Mouse (Mus musculus) ovary, adult 2 months (tissue): Measurements from ENCODE around the gene Gabra4. TPM values are rescaled to one million over a fixed set of nuclear protein-coding genes. Genes with fewer than 3 reads are reported as not detected.

ENCODE experiments used
- polyA plus RNA-seq: library from polyadenylated mRNA; depleted of rRNA; stranded (reverse); fragments of >200 nt; gene quantifications from 2 replicates; pipeline ENCODE4 v1.2.3, GENCODE M21; 2012; rRNA removed

The Gabra4 gene
- polyA plus RNA-seq: 0.49 and 0.68 TPM in 2 replicates

GRCm38 (mm10) chr5:71658115-71658497, at the start of gene Gabra4:
Gene Gabra4 (minus strand): TSS chr5:71658308.

GRCm38 (mm10) chr5:71657482-71658114, 510 bp downstream of the Gabra4 start, which contains the start of gene Gabrb1:
Gene Gabrb1 (plus strand): TSS chr5:71658113.

GRCm38 (mm10) chr5:71548079-71548478, 110.0 kb downstream of the Gabra4 start, which contains the start of gene Cox7b2:
Gene Cox7b2 (minus strand): TSS chr5:71548205.

Other genes starting within 250 kb of the Gabra4 start
- gene Cox7b2, start 110.1 kb downstream of the Gabra4 start, polyA plus RNA-seq: not detected in 2 replicates
- 0.10 and 0.16 TPM in 2 replicates for gene Gabrb1, start 195 bp downstream of the Gabra4 start, polyA plus RNA-seq